Mouse (Mus musculus): ENCODE data around the gene Selplg. TPM values are rescaled to one million over a fixed set of nuclear protein-coding genes. Genes with fewer than 3 reads are reported as not detected.
A peak's percentile ranks its signal among the peaks of the same experiment; 100 is the strongest.

The Selplg gene
- polyA plus RNA-seq, 1 experiment = 0.74 TPM

GRCm38 (mm10) chr5:113776896-113777226 lies 55.6 kb downstream of the Selplg start:
- Histone ChIP-seq H3K4me3 (ENCODE audit: insufficient read depth, low read length) (no peak overlapping the region), H3K27ac (ENCODE audit: insufficient read depth, low read length) (no peak overlapping the region), H3K4me1 (ENCODE audit: control insufficient read depth, insufficient read depth, low read length) (no peaks in the 10 kb centered on the region)
- TF ChIP-seq CTCF (IDR thresholded peaks at IDR 0.05; ENCODE audit: borderline replicate concordance, insufficient read depth, low read length) (no peak), POLR2A (IDR thresholded peaks at IDR 0.05; ENCODE audit: low read depth, low read length) (no peak)

GRCm38 (mm10) chr5:113776128-113776895 lies 56.1 kb downstream of the Selplg start:
- no peak overlapping the region for H3K4me3 ChIP-seq (ENCODE audit: insufficient read depth, low read length)
- no peak overlapping the region for H3K27ac ChIP-seq (ENCODE audit: insufficient read depth, low read length)
- H3K4me1 ChIP-seq (ENCODE audit: control insufficient read depth, insufficient read depth, low read length) = no peaks in the 10 kb centered on the region
- no peak for TF ChIP-seq POLR2A (IDR thresholded peaks at IDR 0.05; ENCODE audit: low read depth, low read length)

GRCm38 (mm10) chr5:113775585-113775984 lies 56.9 kb downstream of the Selplg start:
- no peak overlapping the region for H3K4me3 ChIP-seq (ENCODE audit: insufficient read depth, low read length)
- no peak for TF ChIP-seq POLR2A (IDR thresholded peaks at IDR 0.05; ENCODE audit: low read depth, low read length)
- no peak for TF ChIP-seq CTCF (IDR thresholded peaks at IDR 0.05; ENCODE audit: borderline replicate concordance, insufficient read depth, low read length)
- H3K4me1 ChIP-seq (ENCODE audit: control insufficient read depth, insufficient read depth, low read length) = no peaks in the 10 kb centered on the region
- H3K27ac ChIP-seq (ENCODE audit: insufficient read depth, low read length) = no peak overlapping the region

- TF ChIP-seq CTCF (IDR thresholded peaks at IDR 0.05; ENCODE audit: borderline replicate concordance, insufficient read depth, low read length) (peak; percentile 95), POLR2A (IDR thresholded peaks at IDR 0.05; ENCODE audit: low read depth, low read length) (no peak; the same call in 1 of the 2 replicates)
- peak overlapping the region; percentile 83 for H3K4me3 ChIP-seq (ENCODE audit: insufficient read depth, low read length)
- no peak overlapping the region for H3K27ac ChIP-seq (ENCODE audit: insufficient read depth, low read length)
- H3K4me1 ChIP-seq (ENCODE audit: control insufficient read depth, insufficient read depth, low read length) = peaks cover 2% of the 10 kb centered on the region; the same call in 1 of the 2 replicates
Measured at GRCm38 (mm10) chr5:113773664-113774063, 58.8 kb downstream of the Selplg start.

GRCm38 (mm10) chr5:113772905-113773519 lies 59.4 kb downstream of the Selplg start:
- TF ChIP-seq POLR2A (IDR thresholded peaks at IDR 0.05; ENCODE audit: low read depth, low read length) = no peak
- TF ChIP-seq CTCF (IDR thresholded peaks at IDR 0.05; ENCODE audit: borderline replicate concordance, insufficient read depth, low read length) = no peak
- peaks cover 2% of the 10 kb centered on the region; the same call in 1 of the 2 replicates for H3K4me1 ChIP-seq (ENCODE audit: control insufficient read depth, insufficient read depth, low read length)
- peak overlapping the region; percentile 83 for H3K4me3 ChIP-seq (ENCODE audit: insufficient read depth, low read length)
- H3K27ac ChIP-seq (ENCODE audit: insufficient read depth, low read length) = no peak overlapping the region

- Histone ChIP-seq H3K4me3 (ENCODE audit: insufficient read depth, low read length) (peak within 1 kb of the TSS; percentile 92), H3K4me1 (ENCODE audit: control insufficient read depth, insufficient read depth, low read length) (peaks cover 2% of the 10 kb centered on the region; the same call in 1 of the 2 replicates), H3K27ac (ENCODE audit: insufficient read depth, low read length) (peak within 1 kb of the TSS; percentile 94)
- TF ChIP-seq CTCF (IDR thresholded peaks at IDR 0.05; ENCODE audit: borderline replicate concordance, insufficient read depth, low read length) (no peak), POLR2A (IDR thresholded peaks at IDR 0.05; ENCODE audit: low read depth, low read length) (peak; percentile 79)
Measured at GRCm38 (mm10) chr5:113772450-113772895, 60.0 kb downstream of the Selplg start, which contains the start of the genes Sart3 and Iscu. Sart3 (minus strand) TSS chr5:113772510. Iscu (plus strand) TSS chr5:113772748.

GRCm38 (mm10) chr5:113771213-113772162 lies 61.0 kb downstream of the Selplg start:
- peak overlapping the region; percentile 92 for H3K4me3 ChIP-seq (ENCODE audit: insufficient read depth, low read length)
- peak; percentile 62; the same call in 1 of the 2 replicates for TF ChIP-seq POLR2A (IDR thresholded peaks at IDR 0.05; ENCODE audit: low read depth, low read length)
- no peak for TF ChIP-seq CTCF (IDR thresholded peaks at IDR 0.05; ENCODE audit: borderline replicate concordance, insufficient read depth, low read length)
- H3K27ac ChIP-seq (ENCODE audit: insufficient read depth, low read length) = peak overlapping the region; percentile 94
- peaks cover 2% of the 10 kb centered on the region; the same call in 1 of the 2 replicates for H3K4me1 ChIP-seq (ENCODE audit: control insufficient read depth, insufficient read depth, low read length)

GRCm38 (mm10) chr5:113768806-113769205 lies 63.6 kb downstream of the Selplg start:
- H3K4me3 ChIP-seq (ENCODE audit: insufficient read depth, low read length) = no peak overlapping the region
- TF ChIP-seq POLR2A (IDR thresholded peaks at IDR 0.05; ENCODE audit: low read depth, low read length) (no peak), CTCF (IDR thresholded peaks at IDR 0.05; ENCODE audit: borderline replicate concordance, insufficient read depth, low read length) (no peak)
- H3K27ac ChIP-seq (ENCODE audit: insufficient read depth, low read length) = no peak overlapping the region
- H3K4me1 ChIP-seq (ENCODE audit: control insufficient read depth, insufficient read depth, low read length) = peaks cover 2% of the 10 kb centered on the region; the same call in 1 of the 2 replicates

Other genes starting within 250 kb of the Selplg start
- gene Cmklr1, start 182.2 kb downstream of the Selplg start, polyA plus RNA-seq (2011; ENCODE audit: insufficient read length, low read depth, missing spikeins) = 13.2 and 26.1 TPM in 2 replicates
- gene 1700069L16Rik, start 107.9 kb downstream of the Selplg start, polyA plus RNA-seq (2011; ENCODE audit: insufficient read length, low read depth, missing spikeins) = not detected in 2 replicates
- 6.0 and 7.1 TPM in 2 replicates for gene Ficd, start 96.8 kb downstream of the Selplg start, polyA plus RNA-seq (2011; ENCODE audit: insufficient read length, low read depth, missing spikeins)
- 20.8 and 21.1 TPM in 2 replicates for gene Sart3, start 60.1 kb downstream of the Selplg start, polyA plus RNA-seq (2011; ENCODE audit: insufficient read length, low read depth, missing spikeins)
- gene Iscu, start 59.9 kb downstream of the Selplg start, polyA plus RNA-seq (2011; ENCODE audit: insufficient read length, low read depth, missing spikeins) = 71.8 and 85.3 TPM in 2 replicates
- 66.6 and 92.8 TPM in 2 replicates for gene Tmem119, start 32.1 kb downstream of the Selplg start, polyA plus RNA-seq (2011; ENCODE audit: insufficient read length, low read depth, missing spikeins)
- gene Coro1c, start 76.1 kb upstream of the Selplg start, polyA plus RNA-seq (2011; ENCODE audit: insufficient read length, low read depth, missing spikeins) = 158 and 229 TPM in 2 replicates
- gene Ssh1, start 161.2 kb upstream of the Selplg start, polyA plus RNA-seq (2011; ENCODE audit: insufficient read length, low read depth, missing spikeins) = 21.0 and 22.9 TPM in 2 replicates
- gene Dao, start 171.1 kb upstream of the Selplg start, polyA plus RNA-seq (2011; ENCODE audit: insufficient read length, low read depth, missing spikeins) = not detected in 2 replicates
- gene Usp30, start 232.8 kb upstream of the Selplg start, polyA plus RNA-seq (2011; ENCODE audit: insufficient read length, low read depth, missing spikeins) = 12.2 and 12.4 TPM in 2 replicates

Data from embryonic fibroblast, embryonic 13.5 days (primary cell).